Mouse (Mus musculus) c-Kit-positive CD71-positive TER-119-positive erythroid progenitor cells, embryonic 14.5 days (primary cell): ENCODE data around the gene Gm21119.
"Not testable (repeated sequence)": the region's sequence is repeated elsewhere in the genome, so short reads cannot be mapped to it uniquely, and the experiment has no call there.

Experiments used
- DNase-seq: peaks from one replicate; pipeline ENCODE4 v3.0.0-alpha.2; 2013; ENCODE audit warnings: low spot score

Gene Gm21119

GRCm38 (mm10) chr8:20614619-20615018 is at the start of gene Gm21119:
TSS of gene Gm21119 (plus strand) at chr8:20614919.
- DNase-seq = not testable (repeated sequence)

- not testable (repeated sequence) for DNase-seq
Measured at GRCm38 (mm10) chr8:20566753-20567152, 48.0 kb upstream of the Gm21119 start.

GRCm38 (mm10) chr8:20581081-20581480 is 33.6 kb upstream of the Gm21119 start:
- not testable (repeated sequence) for DNase-seq

GRCm38 (mm10) chr8:20582772-20583171 is 31.9 kb upstream of the Gm21119 start:
- not testable (repeated sequence) for DNase-seq

GRCm38 (mm10) chr8:20588268-20589177 is 26.2 kb upstream of the Gm21119 start:
- peak; percentile 4 for DNase-seq

- DNase-seq = not testable (repeated sequence)
Measured at GRCm38 (mm10) chr8:20589178-20589539, 25.6 kb upstream of the Gm21119 start.

GRCm38 (mm10) chr8:20590117-20590997 is 24.4 kb upstream of the Gm21119 start:
- DNase-seq = peak; percentile 8

- not testable (repeated sequence) for DNase-seq
Measured at GRCm38 (mm10) chr8:20591002-20591401, 23.7 kb upstream of the Gm21119 start.

- DNase-seq = not testable (repeated sequence)
Measured at GRCm38 (mm10) chr8:20592732-20593272, 21.9 kb upstream of the Gm21119 start.

- DNase-seq = not testable (repeated sequence)
Measured at GRCm38 (mm10) chr8:20593841-20594240, 20.9 kb upstream of the Gm21119 start.

- not testable (repeated sequence) for DNase-seq
Measured at GRCm38 (mm10) chr8:20596081-20596841, 18.5 kb upstream of the Gm21119 start.

GRCm38 (mm10) chr8:20596842-20597708 is 17.6 kb upstream of the Gm21119 start:
- not testable (repeated sequence) for DNase-seq

- not testable (repeated sequence) for DNase-seq
Measured at GRCm38 (mm10) chr8:20598300-20599170, 16.2 kb upstream of the Gm21119 start.

GRCm38 (mm10) chr8:20599350-20599749 is 15.4 kb upstream of the Gm21119 start:
- not testable (repeated sequence) for DNase-seq

GRCm38 (mm10) chr8:20610856-20611255 is 3.9 kb upstream of the Gm21119 start:
- DNase-seq = not testable (repeated sequence)

- DNase-seq = not testable (repeated sequence)
Measured at GRCm38 (mm10) chr8:20612721-20613120, 2.0 kb upstream of the Gm21119 start.

- not testable (repeated sequence) for DNase-seq
Measured at GRCm38 (mm10) chr8:20630766-20631165, 16.0 kb downstream of the Gm21119 start.

GRCm38 (mm10) chr8:20637931-20638330 is 23.2 kb downstream of the Gm21119 start:
- DNase-seq = not testable (repeated sequence)

GRCm38 (mm10) chr8:20643536-20643935 is 28.8 kb downstream of the Gm21119 start:
- not testable (repeated sequence) for DNase-seq
